Mouse (Mus musculus) MEL (cell line): Measurements from ENCODE around the gene Zfp961. TPM values are rescaled to one million over a fixed set of nuclear protein-coding genes. Genes with fewer than 3 reads are reported as not detected.

Experiments
- DNase-seq: peaks from one replicate; pipeline ENCODE4 v3.0.0; 2011; ENCODE audit warnings: low read depth, low spot score
- H3K27ac ChIP-seq: 2 replicates; pipeline ENCODE4 v1.5.1; 2012; ENCODE audit warnings: low read depth, mild to moderate bottlenecking, control low read depth, low read length, moderate library complexity; ENCODE audit not compliant: control insufficient read depth
- H3K27me3 ChIP-seq, 2 experiments: fragments of 150-350 bp in 1 of 2; sonication (generic) in 1 of 2; 2 replicates each; pipeline ENCODE4 v1.6.1; 2012; ENCODE audit warnings: low read length in 2 of 2, mild to moderate bottlenecking in 2 of 2, improper control_type of control experiment in 1 of 2, moderate library complexity in 1 of 2; ENCODE audit not compliant: insufficient read depth in 2 of 2, control insufficient read depth in 1 of 2
- H3K36me3 ChIP-seq, 2 experiments: 2 replicates each; pipeline ENCODE4 v1.6.1; 2012 to 2014; ENCODE audit warnings: low read length in 2 of 2, improper control_type of control experiment in 1 of 2, inconsistent platforms in 1 of 2, mild to moderate bottlenecking in 1 of 2; ENCODE audit not compliant: insufficient read depth in 2 of 2, control insufficient read depth in 1 of 2
- H3K4me1 ChIP-seq, 2 experiments: fragments of 150-350 bp in 1 of 2; sonication (generic) in 1 of 2; 2 replicates each; pipeline ENCODE4 v1.6.1; 2012; ENCODE audit warnings: low read length in 2 of 2, improper control_type of control experiment in 1 of 2, mild to moderate bottlenecking in 1 of 2; ENCODE audit not compliant: insufficient read depth in 2 of 2, control insufficient read depth in 1 of 2
- H3K4me3 ChIP-seq, 2 experiments: fragments of 150-350 bp in 1 of 2; sonication (generic) in 1 of 2; 2 replicates each; pipeline ENCODE4 v1.5.1; 2012; ENCODE audit warnings: low read depth in 2 of 2, low read length in 2 of 2, mild to moderate bottlenecking in 2 of 2, moderate library complexity in 2 of 2, control low read depth in 1 of 2, improper control_type of control experiment in 1 of 2; ENCODE audit not compliant: control insufficient read depth in 1 of 2, insufficient read depth in 1 of 2
- H3K79me2 ChIP-seq: 2 replicates; pipeline ENCODE4 v1.6.1; 2012; ENCODE audit warnings: mild to moderate bottlenecking, low read length, moderate library complexity; ENCODE audit not compliant: control insufficient read depth, poor library complexity, insufficient read depth
- H3K9ac ChIP-seq: 2 replicates; pipeline ENCODE4 v1.6.1; 2012; ENCODE audit warnings: low read depth, mild to moderate bottlenecking, control low read depth, low read length, moderate library complexity; ENCODE audit not compliant: control insufficient read depth, poor library complexity, severe bottlenecking
- H3K9me3 ChIP-seq: fragments of 150-350 bp; sonication (generic); replicated peaks from 2 replicates; pipeline ENCODE4 v1.6.1; 2012; ENCODE audit warnings: mild to moderate bottlenecking, low read length, improper control_type of control experiment, moderate library complexity; ENCODE audit not compliant: insufficient read depth
- BHLHE40 ChIP-seq: IDR thresholded peaks from 2 replicates; pipeline ENCODE4 v1.6.1; 2012; ENCODE audit warnings: low read depth, mild to moderate bottlenecking, inconsistent platforms, low read length, improper control_type of control experiment, borderline replicate concordance
- CHD1 ChIP-seq: IDR thresholded peaks from 2 replicates; pipeline ENCODE4 v1.6.1; 2012; ENCODE audit warnings: low read depth, mild to moderate bottlenecking, inconsistent platforms, low read length, improper control_type of control experiment
- ELF1 ChIP-seq: IDR thresholded peaks from 2 replicates; pipeline ENCODE4 v1.6.1; 2014; ENCODE audit warnings: low read depth, mild to moderate bottlenecking, inconsistent platforms, low read length, improper control_type of control experiment, moderate library complexity
- EP300 ChIP-seq, 2 experiments: IDR thresholded peaks; 2 replicates each; pipeline ENCODE4 v1.6.1; 2011; ENCODE audit warnings: improper control_type of control experiment in 2 of 2, low read length in 2 of 2, low read depth in 1 of 2, mild to moderate bottlenecking in 1 of 2
- MAZ ChIP-seq: IDR thresholded peaks from 2 replicates; pipeline ENCODE4 v1.6.1; 2012; ENCODE audit warnings: low read depth, mild to moderate bottlenecking, inconsistent platforms, low read length, improper control_type of control experiment
- MYB ChIP-seq: IDR thresholded peaks from 2 replicates; pipeline ENCODE4 v1.6.1; 2011; ENCODE audit warnings: mild to moderate bottlenecking, low read depth, low read length, improper control_type of control experiment
- NELFE ChIP-seq: IDR thresholded peaks from 2 replicates; pipeline ENCODE4 v1.6.1; 2011; ENCODE audit warnings: low read depth, low read length, improper control_type of control experiment
- POLR2AphosphoS2 ChIP-seq: IDR thresholded peaks from 2 replicates; pipeline ENCODE4 v1.6.1; 2011; ENCODE audit warnings: low read length, improper control_type of control experiment
- POLR2AphosphoS5 ChIP-seq: IDR thresholded peaks from 2 replicates; pipeline ENCODE4 v1.6.1; 2012; ENCODE audit warnings: low read depth, borderline replicate concordance, mild to moderate bottlenecking, inconsistent platforms, low read length, moderate library complexity, mixed read lengths
- RAD21 ChIP-seq: IDR thresholded peaks from 2 replicates; pipeline ENCODE4 v1.6.1; 2011; ENCODE audit warnings: mild to moderate bottlenecking, low read depth, low read length, improper control_type of control experiment
- RCOR1 ChIP-seq: IDR thresholded peaks from 2 replicates; pipeline ENCODE4 v1.6.1; 2012; ENCODE audit warnings: low read depth, mild to moderate bottlenecking, inconsistent platforms, low read length, improper control_type of control experiment
- SIN3A ChIP-seq: IDR thresholded peaks from 2 replicates; pipeline ENCODE4 v1.6.1; 2012; ENCODE audit warnings: low read length, improper control_type of control experiment, inconsistent platforms
- SMC3 ChIP-seq: IDR thresholded peaks from 2 replicates; pipeline ENCODE4 v1.6.1; 2011; ENCODE audit warnings: low read depth, low read length, improper control_type of control experiment
- TCF12 ChIP-seq: IDR thresholded peaks from 2 replicates; pipeline ENCODE4 v1.6.1; 2014; ENCODE audit warnings: low read depth, mild to moderate bottlenecking, inconsistent platforms, low read length, improper control_type of control experiment, moderate library complexity
- USF1 ChIP-seq: IDR thresholded peaks from 2 replicates; pipeline ENCODE4 v1.6.1; 2014; ENCODE audit warnings: low read depth, mild to moderate bottlenecking, inconsistent platforms, low read length, improper control_type of control experiment, moderate library complexity
- USF2 ChIP-seq, 2 experiments: IDR thresholded peaks; 2 replicates each; pipeline ENCODE4 v1.6.1; 2011 to 2012; ENCODE audit warnings: improper control_type of control experiment in 2 of 2, low read length in 2 of 2, borderline replicate concordance in 1 of 2, inconsistent platforms in 1 of 2, low read depth in 1 of 2, mild to moderate bottlenecking in 1 of 2; ENCODE audit not compliant: insufficient read depth in 1 of 2
- ZKSCAN1 ChIP-seq: IDR thresholded peaks from 2 replicates; pipeline ENCODE4 v1.6.1; 2012; ENCODE audit warnings: low read depth, mild to moderate bottlenecking, inconsistent platforms, low read length, improper control_type of control experiment, moderate library complexity
- ZMIZ1 ChIP-seq: IDR thresholded peaks from 2 replicates; pipeline ENCODE4 v1.6.1; 2012; ENCODE audit warnings: low read depth, mild to moderate bottlenecking, inconsistent platforms, low read length, improper control_type of control experiment, moderate library complexity
- ZNF384 ChIP-seq: IDR thresholded peaks from 2 replicates; pipeline ENCODE4 v1.6.1; 2012; ENCODE audit warnings: low read depth, mild to moderate bottlenecking, inconsistent platforms, low read length, improper control_type of control experiment
- polyA plus RNA-seq, 2 experiments: library from polyadenylated mRNA; stranded (reverse) in 1 of 2; unstranded in 1 of 2; fragments of >175 nt in 1 of 2; fragments of >200 nt in 1 of 2; gene quantifications; 2 replicates each; pipeline versions ENCODE4 v1.2.1 to v1.2.4; 2012; ENCODE audit warnings: low replicate concordance in 2 of 2, low read depth in 1 of 2; ENCODE audit not compliant: insufficient read length in 2 of 2, insufficient read depth in 1 of 2, missing spikeins in 1 of 2
- total RNA-seq: library from RNA; depleted of rRNA; stranded (reverse); fragments of 300-350 nt; gene quantifications from 2 replicates; pipeline ENCODE4 v1.2.3, GENCODE M21; 2012

The Zfp961 gene
- total and polyA plus RNA-seq, 3 experiments, result 26.1 to 30.6 TPM; not detected in 1

- TF ChIP-seq RCOR1, result no peak
- TF ChIP-seq NELFE, result peak; percentile 30; the same call in 1 of the 2 replicates
- no peak for TF ChIP-seq SMC3
- peak; percentile 52 for TF ChIP-seq SIN3A
- TF ChIP-seq ELF1, result no peak
- no peak for TF ChIP-seq BHLHE40
- TF ChIP-seq MAZ, result no peak
- peak; percentile 81 for TF ChIP-seq USF1
- no peak for TF ChIP-seq ZKSCAN1
- TF ChIP-seq TCF12, result no peak
- TF ChIP-seq MYB, result no peak
Measured at GRCm38 (mm10) chr8:71940293-71941208, 10.3 kb upstream of the Zfp961 start (continued).

- TF ChIP-seq ZKSCAN1 (no peak), CHD1 (no peak), USF1 (no peak), POLR2AphosphoS2 (no peak), POLR2AphosphoS5 (no peak), EP300 (IDR thresholded peaks at IDR 0.05; ENCODE audit: low read depth in 1 of 2, low read length in 2 of 2) (no peak), ZNF384 (no peak), RAD21 (no peak), ZMIZ1 (no peak), NELFE (no peak), MAZ (no peak), USF2 (IDR thresholded peaks at IDR 0.05; ENCODE audit: borderline replicate concordance in 1 of 2, insufficient read depth in 1 of 2, low read depth in 1 of 2, low read length in 2 of 2) (no peak), BHLHE40 (no peak), SMC3 (no peak)
- DNase-seq, result no peak
- H3K4me1 ChIP-seq, result peaks cover 6 to 15% of the 10 kb centered on the region in 2 experiments
- H3K27ac ChIP-seq, result no peak overlapping the region
- H3K9ac ChIP-seq, result no peak overlapping the region
- no peaks in the 10 kb centered on the region for H3K27me3 ChIP-seq
- no peaks in the 10 kb centered on the region for H3K9me3 ChIP-seq
- H3K4me3 ChIP-seq, result no peak overlapping the region
- H3K36me3 ChIP-seq, result peaks cover 0 to 11% of the 10 kb centered on the region in 2 experiments; a peak in 2 of 4 replicates
- no peaks in the 10 kb centered on the region for H3K79me2 ChIP-seq
Measured at GRCm38 (mm10) chr8:71941776-71942175, 9.1 kb upstream of the Zfp961 start.
